Mouse (Mus musculus) E14TG2a.4 (cell line): ENCODE results near the gene Ywhah.
"Not testable (repeated sequence)": the region's sequence is repeated elsewhere in the genome, so short reads cannot be mapped to it uniquely, and the experiment has no call there.

Experiments
- H3K27me3 ChIP-seq: 2 replicates; pipeline ENCODE4 v1.6.1; 2014; ENCODE audit warnings: low read length, control low read depth; ENCODE audit not compliant: insufficient read depth
- H3K36me3 ChIP-seq: 2 replicates; pipeline ENCODE4 v1.6.1; 2014; ENCODE audit warnings: low read length, control low read depth; ENCODE audit not compliant: insufficient read depth
- H3K4me1 ChIP-seq: replicated peaks from 2 replicates; pipeline ENCODE4 v1.6.1; 2014; ENCODE audit warnings: low read depth, low read length, control low read depth
- H3K4me3 ChIP-seq: replicated peaks from 2 replicates; pipeline ENCODE4 v1.5.1; 2014; ENCODE audit warnings: mild to moderate bottlenecking, low read length
- H3K9me3 ChIP-seq: 2 replicates; pipeline ENCODE4 v1.6.1; 2014; ENCODE audit warnings: low read length, control low read depth
- CTCF ChIP-seq: conservative IDR thresholded peaks from 2 replicates; pipeline ENCODE4 v1.5.1; 2014; ENCODE audit warnings: low read length
- NANOG ChIP-seq: IDR thresholded peaks from 2 replicates; pipeline ENCODE4 v1.6.1; 2014; ENCODE audit warnings: borderline replicate concordance, low read length, mixed read lengths
- POU5F1 ChIP-seq: IDR thresholded peaks from 2 replicates; pipeline ENCODE4 v1.6.1; 2014; ENCODE audit warnings: low read length, borderline replicate concordance

The Ywhah gene

GRCm38 (mm10) chr5:33034100-33034499, 15.5 kb downstream of the Ywhah start:
- peak overlapping the region; percentile 14 for H3K4me3 ChIP-seq
- H3K27me3 ChIP-seq, result no peaks in the 10 kb centered on the region
- peaks cover 3% of the 10 kb centered on the region; the same call in 1 of the 2 replicates for H3K36me3 ChIP-seq
- peak; percentile 61 for TF ChIP-seq CTCF
- TF ChIP-seq POU5F1, result no peak
- peaks cover 9% of the 10 kb centered on the region for H3K9me3 ChIP-seq
- H3K4me1 ChIP-seq, result peaks cover 58% of the 10 kb centered on the region

- 0 out of 2 replicates have a peak overlapping the region, but pooled peaks have one; percentile 14 for H3K4me3 ChIP-seq
- peaks cover 9% of the 10 kb centered on the region for H3K9me3 ChIP-seq
- H3K36me3 ChIP-seq, result no peaks in the 10 kb centered on the region
- H3K4me1 ChIP-seq, result peaks cover 60% of the 10 kb centered on the region
- TF ChIP-seq NANOG (no peak), CTCF (no peak), POU5F1 (no peak)
- H3K27me3 ChIP-seq, result no peaks in the 10 kb centered on the region
Observed at GRCm38 (mm10) chr5:33034916-33035315, 16.3 kb downstream of the Ywhah start.

GRCm38 (mm10) chr5:33038656-33039509, 20.3 kb downstream of the Ywhah start:
- Histone ChIP-seq H3K27me3 (no peaks in the 10 kb centered on the region), H3K4me3 (no peak overlapping the region), H3K4me1 (peaks cover 37% of the 10 kb centered on the region), H3K9me3 (peaks cover 9% of the 10 kb centered on the region), H3K36me3 (no peaks in the 10 kb centered on the region)
- TF ChIP-seq NANOG (no peak), CTCF (no peak), POU5F1 (no peak)

- Histone ChIP-seq H3K4me3 (no peak overlapping the region), H3K4me1 (peaks cover 37% of the 10 kb centered on the region), H3K27me3 (no peaks in the 10 kb centered on the region), H3K36me3 (no peaks in the 10 kb centered on the region), H3K9me3 (peaks cover 9% of the 10 kb centered on the region)
- peak; percentile 77 for TF ChIP-seq CTCF
- no peak for TF ChIP-seq POU5F1
- TF ChIP-seq NANOG, result no peak
Observed at GRCm38 (mm10) chr5:33039510-33039911, 20.9 kb downstream of the Ywhah start.

GRCm38 (mm10) chr5:33040735-33041134, 22.1 kb downstream of the Ywhah start:
- H3K9me3 ChIP-seq, H3K36me3 ChIP-seq, H3K27me3 ChIP-seq, H3K4me3 ChIP-seq: not testable (repeated sequence)
- H3K4me1 ChIP-seq, result peaks cover 33% of the 10 kb centered on the region

- H3K9me3 ChIP-seq, result no peaks in the 10 kb centered on the region
- H3K4me1 ChIP-seq, result peaks cover 32% of the 10 kb centered on the region
- H3K36me3 ChIP-seq, result no peaks in the 10 kb centered on the region
- H3K27me3 ChIP-seq, result peaks cover 21% of the 10 kb centered on the region
- TF ChIP-seq NANOG (no peak), POU5F1 (no peak), CTCF (no peak)
- H3K4me3 ChIP-seq, result no peak overlapping the region
Observed at GRCm38 (mm10) chr5:33043397-33043796, 24.8 kb downstream of the Ywhah start.

GRCm38 (mm10) chr5:33044636-33045315, 26.2 kb downstream of the Ywhah start:
- Histone ChIP-seq H3K36me3 (no peaks in the 10 kb centered on the region), H3K27me3 (peaks cover 21% of the 10 kb centered on the region), H3K4me3 (peak overlapping the region; percentile 57), H3K9me3 (no peaks in the 10 kb centered on the region), H3K4me1 (peaks cover 22% of the 10 kb centered on the region)
- TF ChIP-seq NANOG, result no peak
- no peak for TF ChIP-seq POU5F1
- TF ChIP-seq CTCF, result peak; percentile 83

- Histone ChIP-seq H3K4me1 (peaks cover 22% of the 10 kb centered on the region), H3K4me3 (no peak overlapping the region), H3K9me3 (no peaks in the 10 kb centered on the region), H3K36me3 (no peaks in the 10 kb centered on the region), H3K27me3 (peaks cover 21% of the 10 kb centered on the region)
- TF ChIP-seq NANOG, result no peak
- no peak for TF ChIP-seq CTCF
- no peak for TF ChIP-seq POU5F1
Observed at GRCm38 (mm10) chr5:33045316-33045705, 26.7 kb downstream of the Ywhah start.
